Mouse (Mus musculus) heart, adult 2 months (tissue): ENCODE measurements around the gene Aifm3. TPM values are rescaled to one million over a fixed set of nuclear protein-coding genes. Genes with fewer than 3 reads are reported as not detected.

Experiments
- DNase-seq, 2 experiments: peaks; one replicate each; pipeline ENCODE4 v3.0.0; 2021
- H3K27ac ChIP-seq: fragments of 200-600 bp; 2 replicates; pipeline ENCODE4 v1.8.1; 2022
- H3K27me3 ChIP-seq: fragments of 200-500 bp; 2 replicates; pipeline ENCODE4 v1.6.1; 2012; ENCODE audit warnings: mild to moderate bottlenecking, low read length, inconsistent platforms, mixed read lengths; ENCODE audit not compliant: control insufficient read depth, insufficient read depth
- H3K36me3 ChIP-seq: fragments of 200-500 bp; 2 replicates; pipeline ENCODE4 v1.6.1; 2012; ENCODE audit warnings: low read length, inconsistent platforms; ENCODE audit not compliant: control insufficient read depth, insufficient read depth
- H3K4me1 ChIP-seq: fragments of 200-500 bp; 2 replicates; pipeline ENCODE4 v1.6.1; 2011; ENCODE audit warnings: low read length; ENCODE audit not compliant: control insufficient read depth, insufficient read depth
- H3K4me3 ChIP-seq: fragments of 200-600 bp; 2 replicates; pipeline ENCODE4 v1.8.1; 2022
- H3K79me2 ChIP-seq: fragments of 200-500 bp; replicated peaks from 2 replicates; pipeline ENCODE4 v1.6.1; 2012; ENCODE audit warnings: mild to moderate bottlenecking, inconsistent platforms, low read length, moderate library complexity, mixed read lengths; ENCODE audit not compliant: control insufficient read depth, insufficient read depth
- H3K9ac ChIP-seq: fragments of 200-500 bp; 2 replicates; pipeline ENCODE4 v1.6.1; 2012; ENCODE audit warnings: low read depth, mild to moderate bottlenecking, control low read depth, inconsistent platforms, low read length, mixed read lengths
- CTCF ChIP-seq: fragments of 200-600 bp; IDR thresholded peaks from 2 replicates; pipeline ENCODE4 v1.8.1; 2022; ENCODE audit warnings: antibody characterized with exemption, mild to moderate bottlenecking, moderate library complexity
- EP300 ChIP-seq: fragments of 200-500 bp; IDR thresholded peaks from 2 replicates; pipeline ENCODE4 v1.6.1; 2011; ENCODE audit warnings: low read depth, low read length, control low read depth; ENCODE audit not compliant: insufficient read depth
- POLR2A ChIP-seq: fragments of 200-500 bp; IDR thresholded peaks from 2 replicates; pipeline ENCODE4 v1.6.1; 2011; ENCODE audit warnings: mild to moderate bottlenecking, low read depth, low read length, control low read depth; ENCODE audit not compliant: insufficient read depth
- WGBS: fragments of 180-500 bp; shearing (Covaris S2); methylation state at CpG from one replicate; pipeline ENCODE4 v1.1.7; 2018; 5-methylcytosine and 5-hydroxymethylcytosine counted together
- intact Hi-C: fragments of 180-260 bp; cut with DNase I; formaldehyde crosslinking; loops from one replicate; pipeline ENCODE4 v1.15.1; 2025
- polyA plus RNA-seq: library from polyadenylated mRNA; depleted of rRNA; stranded (reverse); fragments of >200 nt; gene quantifications from 2 replicates; pipeline ENCODE4 v1.2.3, GENCODE M21; 2012; rRNA removed
- total RNA-seq, 2 experiments: library from RNA; stranded (reverse); gene quantifications; 2 replicates each; pipeline ENCODE4 v1.2.3; 2021

Gene Aifm3
- total and polyA plus RNA-seq, 3 experiments, result 0.08 to 0.14 TPM; not detected in 1

- no peak for TF ChIP-seq EP300
- TF ChIP-seq CTCF, result no peak
- no peak for TF ChIP-seq POLR2A
- no peak for DNase-seq
- no peaks in the 10 kb centered on the region for H3K36me3 ChIP-seq
- no peaks in the 10 kb centered on the region for H3K4me1 ChIP-seq
- intact Hi-C loops, result loop anchor here (5.0 kb wide), 1 partner anchor 256 kb away; no protein-coding TSS in a partner anchor
- no peak overlapping the region for H3K9ac ChIP-seq
- WGBS, result 86% methylated on average over 4 of the region's 4 CpGs
- H3K27me3 ChIP-seq, result no peaks in the 10 kb centered on the region
- H3K27ac ChIP-seq, result no peak overlapping the region
- no peaks in the 10 kb centered on the region for H3K79me2 ChIP-seq
- no peak overlapping the region for H3K4me3 ChIP-seq
Observed at GRCm38 (mm10) chr16:17556180-17556579, 66.8 kb downstream of the Aifm3 start.

- H3K9ac ChIP-seq, result no peak overlapping the region
- H3K27me3 ChIP-seq, result no peaks in the 10 kb centered on the region
- no peak overlapping the region for H3K4me3 ChIP-seq
- intact Hi-C loops, result loop anchor here (5.0 kb wide), 1 partner anchor 255 kb away; no protein-coding TSS in a partner anchor
- no peaks in the 10 kb centered on the region for H3K36me3 ChIP-seq
- H3K4me1 ChIP-seq, result no peaks in the 10 kb centered on the region
- whole genome bisulfite sequencing, result 58% methylated on average over 4 of the region's 4 CpGs
- TF ChIP-seq EP300, result no peak
- no peaks in the 10 kb centered on the region for H3K79me2 ChIP-seq
- H3K27ac ChIP-seq, result no peak overlapping the region
- DNase-seq, result no peak
Observed at GRCm38 (mm10) chr16:17556907-17557306, 67.5 kb downstream of the Aifm3 start.

Other genes starting within 250 kb of the Aifm3 start
- gene Tmem191c, start 213.5 kb upstream of the Aifm3 start, total RNA-seq, result 1 to 10 TPM; 1.1 to 1.5 TPM
- gene Tmem191c, start 213.5 kb upstream of the Aifm3 start, polyA plus RNA-seq, result 2.7 and 6.7 TPM in 2 replicates
- 1 to 10 TPM; 1.2 to 1.6 TPM for gene Serpind1, start 158.2 kb upstream of the Aifm3 start, total RNA-seq
- gene Serpind1, start 158.2 kb upstream of the Aifm3 start, polyA plus RNA-seq, result 0.12 and 1.0 TPM in 2 replicates
- 10 to 100 TPM; 15.5 to 17.0 TPM for gene Snap29, start 83.6 kb upstream of the Aifm3 start, total RNA-seq
- 5.0 and 8.1 TPM in 2 replicates for gene Snap29, start 83.6 kb upstream of the Aifm3 start, polyA plus RNA-seq
- 10 to 100 TPM; 56.4 to 57.1 TPM for gene Pi4ka, start 83.3 kb upstream of the Aifm3 start, total RNA-seq
- gene Pi4ka, start 83.3 kb upstream of the Aifm3 start, polyA plus RNA-seq, result 49.0 and 61.2 TPM in 2 replicates
- 10 to 100 TPM; 26.2 to 27.2 TPM for gene Crkl, start 37.6 kb upstream of the Aifm3 start, total RNA-seq
- 31.2 and 36.5 TPM in 2 replicates for gene Crkl, start 37.6 kb upstream of the Aifm3 start, polyA plus RNA-seq
- 10 to 100 TPM; 24.3 to 28.5 TPM for gene Lztr1, start 19.1 kb downstream of the Aifm3 start, total RNA-seq
- gene Lztr1, start 19.1 kb downstream of the Aifm3 start, polyA plus RNA-seq, result 98.0 and 104 TPM in 2 replicates
- gene Thap7, start 41.5 kb downstream of the Aifm3 start, total RNA-seq, result 10 to 100 TPM; 13.3 to 16.0 TPM
- gene Thap7, start 41.5 kb downstream of the Aifm3 start, polyA plus RNA-seq, result 32.2 and 32.3 TPM in 2 replicates
- gene Lrrc74b, start 71.6 kb downstream of the Aifm3 start, total RNA-seq, result not detected
- gene Lrrc74b, start 71.6 kb downstream of the Aifm3 start, polyA plus RNA-seq, result 0.12 and 0.61 TPM in 2 replicates
- under 1 TPM; 0.78 to 0.89 TPM for gene P2rx6, start 72.3 kb downstream of the Aifm3 start, total RNA-seq
- gene P2rx6, start 72.3 kb downstream of the Aifm3 start, polyA plus RNA-seq, result 2.9 and 3.7 TPM in 2 replicates
- 1 to 10 TPM; 2.3 to 2.9 TPM for gene Slc7a4, start 93.6 kb downstream of the Aifm3 start, total RNA-seq
- gene Slc7a4, start 93.6 kb downstream of the Aifm3 start, polyA plus RNA-seq, result 3.7 and 5.7 TPM in 2 replicates
- 10 to 100 TPM; 16.9 to 18.4 TPM for gene Smpd4, start 129.7 kb downstream of the Aifm3 start, total RNA-seq
- gene Smpd4, start 129.7 kb downstream of the Aifm3 start, polyA plus RNA-seq, result 45.9 and 46.9 TPM in 2 replicates
- gene Ccdc74a, start 156.9 kb downstream of the Aifm3 start, total RNA-seq, result under 1 TPM; 0.26 to 0.32 TPM
- 0.16 and 0.47 TPM in 2 replicates for gene Ccdc74a, start 156.9 kb downstream of the Aifm3 start, polyA plus RNA-seq
- 10 to 100 TPM; 21.5 to 24.9 TPM for gene Med15, start 243.3 kb downstream of the Aifm3 start, total RNA-seq
- 37.3 and 44.3 TPM in 2 replicates for gene Med15, start 243.3 kb downstream of the Aifm3 start, polyA plus RNA-seq